Mouse (Mus musculus) G1E (cell line): Measurements from ENCODE around the gene Kng1. TPM values are rescaled to one million over a fixed set of nuclear protein-coding genes. Genes with fewer than 3 reads are reported as not detected.
"Not testable (repeated sequence)": the region's sequence is repeated elsewhere in the genome, so short reads cannot be mapped to it uniquely, and the experiment has no call there.

Experiments used
- ATAC-seq: 2 replicates; pipeline ENCODE4 v1.8.0; 2016; ENCODE audit warnings: mild to moderate bottlenecking; ENCODE audit not compliant: insufficient number of reproducible peaks, poor library complexity, low FRiP score, severe bottlenecking; ENCODE audit errors: extremely low read depth
- DNase-seq: peaks from one replicate; pipeline ENCODE4 v3.0.0; 2012; ENCODE audit warnings: low spot score
- H3K27me3 ChIP-seq: 2 replicates; pipeline ENCODE4 v1.6.1; 2012; ENCODE audit warnings: mild to moderate bottlenecking, low read length, inconsistent platforms; ENCODE audit not compliant: insufficient read depth
- H3K36me3 ChIP-seq: replicated peaks from 2 replicates; pipeline ENCODE3; 2012; ENCODE audit warnings: mild to moderate bottlenecking, inconsistent platforms
- H3K4me1 ChIP-seq: 2 replicates; pipeline ENCODE4 v1.6.1; 2012; ENCODE audit warnings: low read depth, low read length, inconsistent platforms, mixed read lengths; ENCODE audit not compliant: insufficient read depth
- H3K4me3 ChIP-seq: 2 replicates; pipeline ENCODE4 v1.5.1; 2012; ENCODE audit warnings: low read depth, mild to moderate bottlenecking, inconsistent platforms, low read length, moderate library complexity, mixed read lengths
- H3K9me3 ChIP-seq: replicated peaks from 2 replicates; pipeline ENCODE4 v1.6.1; 2012; ENCODE audit warnings: inconsistent platforms
- CTCF ChIP-seq: IDR thresholded peaks from 2 replicates; pipeline ENCODE4 v1.5.1; 2012; ENCODE audit warnings: low read depth, low read length, inconsistent platforms, mixed read lengths
- GATA1 ChIP-seq: IDR thresholded peaks from 2 replicates; pipeline ENCODE4 v1.6.1; 2012; ENCODE audit warnings: borderline replicate concordance, low read length, inconsistent platforms, mixed read lengths
- GATA2 ChIP-seq: IDR thresholded peaks from 2 replicates; pipeline ENCODE4 v1.6.1; 2012; ENCODE audit warnings: low read depth, low read length, inconsistent platforms, borderline replicate concordance
- POLR2AphosphoS5 ChIP-seq: IDR thresholded peaks from 2 replicates; pipeline ENCODE4 v1.6.1; 2012; ENCODE audit warnings: low read depth, low read length, inconsistent platforms; ENCODE audit not compliant: insufficient replicate concordance
- TAL1 ChIP-seq: conservative IDR thresholded peaks from 2 replicates; pipeline ENCODE4 v1.6.1; 2012; ENCODE audit warnings: low read depth, low read length, inconsistent platforms, mixed read lengths
- polyA plus RNA-seq: library from polyadenylated mRNA; stranded (reverse); fragments of >175 nt; gene quantifications from 2 replicates; pipeline ENCODE4 v1.2.3, GENCODE M21; 2012
- total RNA-seq, 2 experiments: library from RNA; stranded (forward) in 1 of 2; stranded (reverse) in 1 of 2; fragments of 200-1000 nt in 1 of 2; fragments of >200 nt in 1 of 2; fragmentation: Nextera tagmentation in 1 of 2; gene quantifications; 2 replicates each; pipeline ENCODE4 v1.2.3; 2014 to 2017

Gene Kng1
- total and polyA plus RNA-seq, 3 experiments = not detected

DNA sequence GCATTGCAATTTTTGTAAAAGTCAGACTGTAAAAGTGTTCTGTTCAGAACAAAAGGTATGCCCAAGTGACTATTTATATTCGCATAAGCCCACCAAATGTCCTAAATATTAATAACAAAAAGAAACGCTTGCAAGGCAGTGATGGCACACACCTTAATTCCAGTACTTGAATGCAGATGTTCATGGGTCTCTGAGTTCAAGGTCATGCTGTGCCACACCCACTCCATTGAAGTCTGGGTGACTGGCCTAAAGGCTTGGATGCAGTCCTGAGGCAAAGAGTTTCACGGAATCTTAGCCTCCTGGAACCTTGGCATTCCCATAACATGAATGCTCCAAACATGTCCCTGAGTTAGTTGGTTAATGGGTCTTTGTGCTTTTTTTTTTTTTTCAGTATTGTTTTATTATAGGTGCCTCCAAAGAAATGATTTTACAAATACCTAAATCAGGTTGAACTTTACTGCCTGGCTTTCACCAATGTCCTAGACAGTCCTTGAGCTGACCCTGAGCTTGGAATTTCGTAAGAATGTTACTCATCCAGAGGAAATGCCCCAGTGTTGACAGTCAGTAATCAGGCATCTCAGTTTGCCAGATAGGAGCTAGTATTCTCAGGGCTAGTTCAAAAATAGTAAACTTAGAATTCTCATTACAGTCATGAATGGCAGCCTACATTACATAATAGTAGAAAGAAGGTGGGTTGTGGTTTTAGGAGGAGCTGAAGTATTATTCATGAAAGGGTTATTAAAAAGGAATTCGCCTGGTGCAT lies 26.8 kb upstream of the Kng1 start:
- Histone ChIP-seq H3K4me3 (no peak overlapping the region), H3K4me1 (no peaks in the 10 kb centered on the region), H3K9me3 (no peaks in the 10 kb centered on the region), H3K27me3 (peaks cover 2% of the 10 kb centered on the region; the same call in 1 of the 2 replicates), H3K36me3 (no peaks in the 10 kb centered on the region)
- DNase-seq = no peak
- ATAC-seq = no peak
- TF ChIP-seq CTCF (no peak), POLR2AphosphoS5 (no peak), TAL1 (no peak), GATA2 (no peak), GATA1 (no peak)

DNA sequence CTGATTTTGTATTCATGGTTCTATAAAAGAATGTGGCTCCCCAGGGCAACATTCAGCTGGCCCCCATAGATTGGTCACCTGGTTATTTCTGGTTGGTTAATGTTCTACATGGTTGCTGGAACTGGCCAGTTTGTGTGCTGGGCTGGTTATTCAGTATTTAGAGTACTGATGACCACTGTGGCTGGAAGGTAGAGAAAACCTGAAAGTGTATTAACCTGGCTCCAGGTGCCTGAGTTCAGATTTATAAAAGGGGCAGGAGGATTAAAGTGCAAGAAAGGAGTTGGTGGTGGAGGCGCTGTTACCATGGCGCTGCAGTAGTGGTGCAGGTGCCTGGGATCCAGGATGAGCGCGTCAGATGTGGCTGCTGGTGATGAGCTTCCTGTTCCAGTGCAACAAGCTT lies 24.0 kb upstream of the Kng1 start:
- TF ChIP-seq CTCF (no peak), GATA1 (no peak), POLR2AphosphoS5 (no peak), GATA2 (no peak), TAL1 (no peak)

DNA sequence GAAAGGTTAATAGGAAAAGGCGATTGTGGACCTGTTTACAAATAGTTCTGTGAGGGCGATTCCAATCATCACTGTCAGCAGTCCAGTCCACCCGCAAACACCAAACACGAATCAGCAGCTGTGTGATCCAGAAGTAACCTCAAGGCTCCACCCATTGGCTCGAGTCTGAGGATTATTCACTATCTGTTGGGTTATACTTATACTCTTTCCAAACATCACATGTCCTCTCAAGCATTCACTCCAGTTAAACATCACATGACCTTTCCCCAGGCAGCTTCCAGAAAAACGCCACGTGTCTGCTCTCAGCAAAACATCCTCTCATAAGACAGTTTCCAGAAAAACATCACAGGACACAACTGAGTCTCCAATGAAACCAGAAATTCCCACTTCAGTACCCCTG lies 19.9 kb upstream of the Kng1 start:
- H3K4me3 ChIP-seq = no peak overlapping the region
- no peaks in the 10 kb centered on the region; the same call in 1 of the 2 replicates for H3K27me3 ChIP-seq
- TF ChIP-seq CTCF = no peak
- no peak for TF ChIP-seq TAL1
- TF ChIP-seq GATA2 = no peak
- no peak for TF ChIP-seq POLR2AphosphoS5
- no peak for TF ChIP-seq GATA1
- H3K4me1 ChIP-seq = no peaks in the 10 kb centered on the region
- no peaks in the 10 kb centered on the region for H3K36me3 ChIP-seq
- no peak for DNase-seq
- no peak for ATAC-seq
- H3K9me3 ChIP-seq = no peaks in the 10 kb centered on the region

More for the DNA sequence above, 24.0 kb upstream of the Kng1 start:
- DNase-seq = no peak
- Histone ChIP-seq H3K36me3 (no peaks in the 10 kb centered on the region), H3K9me3 (no peaks in the 10 kb centered on the region), H3K4me1 (no peaks in the 10 kb centered on the region), H3K4me3 (no peak overlapping the region), H3K27me3 (no peaks in the 10 kb centered on the region; the same call in 1 of the 2 replicates)
- ATAC-seq = no peak

DNA sequence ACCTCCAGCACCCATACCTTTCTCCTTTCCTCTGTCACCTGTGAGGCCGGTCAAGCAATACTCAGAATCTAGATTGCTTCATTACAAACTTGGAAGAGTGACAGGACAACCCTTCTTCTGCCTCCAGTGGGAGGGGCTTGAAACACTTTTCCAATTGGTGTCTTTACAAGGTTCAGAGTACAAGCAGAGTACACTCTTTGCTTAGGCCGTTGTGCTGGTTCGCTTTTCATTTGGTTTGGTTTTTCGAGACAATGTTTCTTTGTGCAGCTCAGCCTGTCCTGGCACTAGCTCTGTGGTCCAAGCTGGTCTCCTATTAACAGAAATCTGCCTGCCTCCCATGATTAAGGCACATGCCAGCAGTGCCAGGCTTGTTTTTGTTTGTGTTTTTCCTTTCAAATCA lies 18.4 kb upstream of the Kng1 start:
- no peaks in the 10 kb centered on the region for H3K9me3 ChIP-seq
- H3K4me3 ChIP-seq = no peak overlapping the region
- ATAC-seq = no peak
- no peaks in the 10 kb centered on the region for H3K36me3 ChIP-seq
- DNase-seq = no peak
- TF ChIP-seq POLR2AphosphoS5 (no peak), GATA1 (no peak), TAL1 (no peak), CTCF (no peak), GATA2 (no peak)
- H3K27me3 ChIP-seq = no peaks in the 10 kb centered on the region; the same call in 1 of the 2 replicates
- H3K4me1 ChIP-seq = no peaks in the 10 kb centered on the region

DNA sequence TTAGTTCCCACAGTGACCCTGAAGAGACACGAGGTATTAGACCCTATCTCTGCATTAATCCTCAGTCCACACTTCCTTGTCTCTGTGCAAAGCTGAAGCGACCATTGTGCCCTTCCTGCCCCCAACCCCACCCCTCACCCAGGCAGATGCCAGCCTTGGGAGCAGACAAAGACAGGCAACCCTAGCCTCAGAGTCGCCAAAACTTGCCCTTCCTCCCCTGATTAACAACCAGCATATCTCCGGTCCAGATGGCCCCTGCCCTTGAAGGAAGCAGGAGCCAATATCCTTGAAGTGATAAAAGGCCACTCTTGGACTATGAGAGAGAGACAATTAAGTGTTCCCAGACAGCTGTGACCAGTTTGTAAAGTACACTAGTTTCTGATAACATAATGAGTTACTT lies 16.8 kb upstream of the Kng1 start:
- Histone ChIP-seq H3K4me3 (no peak overlapping the region), H3K27me3 (no peaks in the 10 kb centered on the region; the same call in 1 of the 2 replicates), H3K36me3 (no peaks in the 10 kb centered on the region), H3K9me3 (no peaks in the 10 kb centered on the region), H3K4me1 (no peaks in the 10 kb centered on the region)
- DNase-seq = no peak
- ATAC-seq = no peak
- no peak for TF ChIP-seq GATA2

DNA sequence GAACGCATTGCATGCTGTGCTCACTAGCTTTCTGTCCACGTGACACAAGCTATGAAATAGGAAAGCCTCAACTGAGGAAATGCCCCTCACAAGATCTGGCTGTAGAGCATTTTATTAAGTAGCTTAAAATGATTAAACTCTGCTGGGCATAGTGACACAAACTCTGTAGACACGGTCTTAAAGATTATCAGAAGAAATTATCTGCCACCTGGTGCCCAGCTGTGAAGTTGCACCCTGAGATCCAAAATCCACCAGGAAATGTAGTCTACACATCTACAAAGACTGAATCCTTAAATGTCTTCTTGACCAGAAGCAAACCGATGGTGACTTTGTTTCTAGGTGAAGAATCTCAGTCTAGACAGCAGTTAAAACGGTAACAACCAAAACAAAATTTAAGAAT lies 11.3 kb upstream of the Kng1 start:
- DNase-seq = no peak
- no peaks in the 10 kb centered on the region for H3K27me3 ChIP-seq
- H3K9me3 ChIP-seq = no peaks in the 10 kb centered on the region
- H3K36me3 ChIP-seq = no peaks in the 10 kb centered on the region
- H3K4me3 ChIP-seq = no peak overlapping the region
- no peak for ATAC-seq
- no peak for TF ChIP-seq CTCF
- TF ChIP-seq TAL1 = no peak
- no peak for TF ChIP-seq GATA2
- TF ChIP-seq GATA1 = no peak
- TF ChIP-seq POLR2AphosphoS5 = no peak
- no peaks in the 10 kb centered on the region for H3K4me1 ChIP-seq

DNA sequence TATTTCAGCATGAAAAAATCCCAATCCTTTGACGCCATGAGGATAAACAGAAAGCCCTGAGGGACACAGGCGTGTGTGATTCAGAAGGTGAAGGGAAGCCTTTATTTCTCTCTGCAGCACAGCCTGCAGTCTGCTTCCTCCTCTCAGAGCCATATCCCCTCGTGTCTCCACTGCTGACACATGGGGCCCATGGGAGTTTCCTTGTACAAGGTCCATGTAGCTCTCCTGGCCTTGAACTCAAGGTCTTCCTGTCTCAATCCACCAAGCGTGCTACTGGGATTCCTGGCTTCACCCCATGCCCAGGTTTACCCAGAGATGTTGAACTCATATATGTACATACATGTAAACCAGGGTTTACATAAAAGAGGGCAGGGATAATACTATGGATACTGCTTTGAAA lies 2.0 kb downstream of the Kng1 start:
- H3K27me3 ChIP-seq, H3K4me1 ChIP-seq, DNase-seq, H3K9me3 ChIP-seq, H3K4me3 ChIP-seq, ATAC-seq, H3K36me3 ChIP-seq: not testable (repeated sequence)

DNA sequence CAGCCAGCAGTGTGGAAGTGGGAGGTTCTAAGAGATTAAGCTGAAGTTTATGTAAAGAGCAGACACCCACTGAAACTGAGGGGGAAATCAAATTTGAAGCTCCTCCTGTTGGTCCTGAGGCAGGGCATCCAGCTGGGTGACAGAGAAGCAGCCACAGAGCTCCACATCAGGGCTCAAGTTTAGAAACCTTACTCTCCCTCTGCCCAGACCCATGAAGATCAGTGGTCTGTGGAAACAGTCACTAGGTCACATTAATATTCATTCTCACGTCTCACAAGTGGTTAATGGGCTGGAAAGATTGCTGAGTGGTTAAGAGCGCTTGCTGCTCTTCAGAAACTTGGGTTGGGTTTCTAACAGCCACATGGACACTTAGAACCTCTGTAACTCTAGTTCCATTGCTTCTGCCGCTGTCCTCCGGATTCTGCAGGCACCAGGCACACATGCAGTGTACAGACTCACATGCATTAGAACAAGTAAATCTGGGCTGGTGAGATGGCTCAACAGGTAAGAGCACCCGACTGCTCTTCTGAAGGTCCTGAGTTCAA lies 3.2 kb downstream of the Kng1 start:
- DNase-seq, H3K27me3 ChIP-seq, ATAC-seq, H3K4me3 ChIP-seq, H3K4me1 ChIP-seq, H3K9me3 ChIP-seq, H3K36me3 ChIP-seq: not testable (repeated sequence)

DNA sequence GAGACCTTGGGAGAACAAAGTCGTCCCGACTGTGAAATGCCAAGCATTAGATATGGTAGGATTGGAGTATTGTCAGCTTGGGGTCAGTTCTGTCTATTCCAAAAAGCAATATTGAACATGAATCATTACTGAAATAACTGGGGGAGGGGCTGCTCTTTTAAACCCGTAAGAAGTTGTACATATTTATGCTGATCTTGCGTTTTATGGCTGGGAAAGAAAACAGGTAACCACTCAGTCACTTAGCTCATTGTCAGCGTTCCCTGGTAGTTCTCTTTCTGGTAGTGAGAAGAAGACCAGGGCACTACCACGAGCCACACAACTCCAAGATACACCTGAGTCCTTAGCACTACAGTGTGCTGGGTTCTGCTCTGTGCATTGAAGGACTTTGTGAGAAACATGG lies 19.9 kb downstream of the Kng1 start:
- DNase-seq, H3K4me3 ChIP-seq, H3K9me3 ChIP-seq, ATAC-seq, H3K27me3 ChIP-seq, H3K4me1 ChIP-seq, H3K36me3 ChIP-seq: not testable (repeated sequence)

DNA sequence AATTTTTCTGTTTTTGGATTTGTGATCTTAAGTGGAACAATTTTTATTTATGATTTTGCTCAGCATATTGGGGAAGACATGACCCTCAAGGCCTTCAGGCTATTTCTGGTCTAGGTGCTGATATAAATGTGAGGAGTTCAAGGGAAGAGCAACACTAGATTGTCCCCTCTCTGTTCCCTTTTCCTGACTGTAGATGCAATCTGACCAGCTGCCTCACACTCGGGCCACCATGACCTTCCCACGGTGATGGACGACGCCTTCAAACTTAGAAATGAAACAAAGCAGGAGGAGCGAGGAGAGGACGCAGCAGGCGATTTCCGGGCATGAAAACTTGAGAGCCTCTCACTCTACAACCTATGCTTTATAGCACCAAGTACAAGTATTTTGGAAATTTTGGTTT lies 29.5 kb downstream of the Kng1 start:
- H3K4me3 ChIP-seq, DNase-seq, H3K4me1 ChIP-seq, ATAC-seq, H3K36me3 ChIP-seq, H3K9me3 ChIP-seq: not testable (repeated sequence)
- H3K27me3 ChIP-seq = peaks cover 15% of the 10 kb centered on the region
